Mouse (Mus musculus) bone marrow macrophage, adult 2 months (primary cell): ENCODE measurements around the gene Emp1.

Source experiments
- CTCF ChIP-seq: IDR thresholded peaks from 2 replicates; pipeline ENCODE4 v1.5.1; 2012; ENCODE audit warnings: low read depth, mild to moderate bottlenecking, low read length, moderate library complexity
- POLR2A ChIP-seq: IDR thresholded peaks from 2 replicates; pipeline ENCODE4 v1.6.1; 2012; ENCODE audit warnings: mild to moderate bottlenecking, low read depth, low read length, borderline replicate concordance

- no peak for TF ChIP-seq CTCF
- TF ChIP-seq POLR2A = no peak
Measured at GRCm38 (mm10) chr6:135333994-135334651, 28.2 kb upstream of the Emp1 start.
